Mouse (Mus musculus): ENCODE measurements around the gene Prkci. TPM values are rescaled to one million over a fixed set of nuclear protein-coding genes. Genes with fewer than 3 reads are reported as not detected.
A peak's percentile ranks its signal among the peaks of the same experiment; 100 is the strongest.

The Prkci gene
- polyA plus RNA-seq, 1 experiment, result 0.10 TPM

DNA sequence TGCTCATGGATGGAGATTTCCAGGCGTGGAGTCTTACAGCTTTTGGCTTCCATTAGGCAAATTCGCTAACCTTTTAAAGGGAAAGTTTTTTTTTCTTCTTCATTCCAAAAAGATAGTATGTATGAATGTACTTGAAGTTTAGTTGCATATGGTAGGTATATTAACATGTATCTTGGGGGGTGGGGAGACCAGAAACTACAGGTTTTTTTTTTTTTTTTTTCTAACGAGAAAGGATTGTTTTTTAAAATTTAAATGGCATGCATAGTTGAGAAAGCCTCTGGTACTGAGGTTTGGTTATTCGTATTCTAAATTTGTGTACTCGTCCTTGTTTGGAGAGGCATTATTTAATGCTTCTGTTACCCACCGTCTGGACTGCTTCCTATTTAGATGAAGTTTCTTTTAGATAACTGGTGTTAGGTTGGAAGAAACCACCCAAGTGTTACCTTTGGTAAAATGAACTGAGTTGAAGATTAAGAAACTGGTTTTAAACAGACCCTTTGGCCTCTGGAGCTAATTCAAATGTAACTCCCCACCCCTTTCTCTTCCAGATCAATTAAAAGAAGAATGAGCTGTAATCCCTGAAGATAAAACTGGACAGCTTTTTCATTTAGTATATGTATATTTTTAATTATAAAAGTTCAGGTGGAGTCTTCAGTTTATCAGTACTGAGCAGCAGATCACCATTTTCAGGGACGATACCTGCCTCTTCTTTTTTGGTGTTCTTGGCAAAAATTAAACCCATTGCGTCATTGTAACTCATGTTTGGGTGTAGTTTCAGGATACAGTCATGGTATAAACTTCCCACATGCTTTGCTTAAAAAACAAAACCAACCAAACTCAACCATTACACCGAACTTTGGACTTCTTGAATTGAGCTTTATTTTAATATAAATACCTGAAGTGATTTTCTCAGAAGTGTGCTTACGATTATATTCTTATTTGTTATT, 100.9 kb downstream of the Prkci start:
- peaks cover 10% of the 10 kb centered on the region for H3K36me3 ChIP-seq (ENCODE audit: control insufficient read depth)
- peaks cover 41% of the 10 kb centered on the region for H3K4me1 ChIP-seq (ENCODE audit: control insufficient read depth)
- no peak for TF ChIP-seq TAL1 (IDR thresholded peaks at IDR 0.05; ENCODE audit: low read length)
- TF ChIP-seq GATA1 (IDR thresholded peaks at IDR 0.05; ENCODE audit: low read length), result no peak
- no peaks in the 10 kb centered on the region for H3K9me3 ChIP-seq (ENCODE audit: control insufficient read depth, low read length)
- peaks cover 15% of the 10 kb centered on the region for H3K27me3 ChIP-seq (ENCODE audit: control insufficient read depth)
- peak overlapping the region; percentile 81 for H3K4me3 ChIP-seq (replicated peaks)

- Histone ChIP-seq H3K27me3 (ENCODE audit: control insufficient read depth) (peaks cover 15% of the 10 kb centered on the region), H3K36me3 (ENCODE audit: control insufficient read depth) (peaks cover 10% of the 10 kb centered on the region), H3K4me3 (replicated peaks) (no peak overlapping the region), H3K4me1 (ENCODE audit: control insufficient read depth) (peaks cover 33% of the 10 kb centered on the region), H3K9me3 (ENCODE audit: control insufficient read depth, low read length) (no peaks in the 10 kb centered on the region)
- no peak for TF ChIP-seq GATA1 (IDR thresholded peaks at IDR 0.05; ENCODE audit: low read length)
- no peak for TF ChIP-seq TAL1 (IDR thresholded peaks at IDR 0.05; ENCODE audit: low read length)
These were observed 101.7 kb downstream of the Prkci start for GRCm38 (mm10) chr3:31097102-31097720.

GRCm38 (mm10) chr3:31097976-31098375, 102.4 kb downstream of the Prkci start:
- Histone ChIP-seq H3K9me3 (ENCODE audit: control insufficient read depth, low read length) (no peaks in the 10 kb centered on the region), H3K27me3 (ENCODE audit: control insufficient read depth) (peaks cover 15% of the 10 kb centered on the region), H3K4me3 (replicated peaks) (no peak overlapping the region), H3K36me3 (ENCODE audit: control insufficient read depth) (peaks cover 10% of the 10 kb centered on the region), H3K4me1 (ENCODE audit: control insufficient read depth) (peaks cover 30% of the 10 kb centered on the region)
- TF ChIP-seq TAL1 (IDR thresholded peaks at IDR 0.05; ENCODE audit: low read length), result no peak
- no peak for TF ChIP-seq GATA1 (IDR thresholded peaks at IDR 0.05; ENCODE audit: low read length)

GRCm38 (mm10) chr3:31098556-31098955, 103.0 kb downstream of the Prkci start:
- peaks cover 24% of the 10 kb centered on the region for H3K4me1 ChIP-seq (ENCODE audit: control insufficient read depth)
- no peaks in the 10 kb centered on the region for H3K9me3 ChIP-seq (ENCODE audit: control insufficient read depth, low read length)
- H3K27me3 ChIP-seq (ENCODE audit: control insufficient read depth), result peaks cover 13% of the 10 kb centered on the region
- TF ChIP-seq GATA1 (IDR thresholded peaks at IDR 0.05; ENCODE audit: low read length) (peak; percentile 30; the same call in 1 of the 2 replicates), TAL1 (IDR thresholded peaks at IDR 0.05; ENCODE audit: low read length) (no peak)
- peaks cover 10% of the 10 kb centered on the region for H3K36me3 ChIP-seq (ENCODE audit: control insufficient read depth)
- no peak overlapping the region for H3K4me3 ChIP-seq (replicated peaks)

DNA sequence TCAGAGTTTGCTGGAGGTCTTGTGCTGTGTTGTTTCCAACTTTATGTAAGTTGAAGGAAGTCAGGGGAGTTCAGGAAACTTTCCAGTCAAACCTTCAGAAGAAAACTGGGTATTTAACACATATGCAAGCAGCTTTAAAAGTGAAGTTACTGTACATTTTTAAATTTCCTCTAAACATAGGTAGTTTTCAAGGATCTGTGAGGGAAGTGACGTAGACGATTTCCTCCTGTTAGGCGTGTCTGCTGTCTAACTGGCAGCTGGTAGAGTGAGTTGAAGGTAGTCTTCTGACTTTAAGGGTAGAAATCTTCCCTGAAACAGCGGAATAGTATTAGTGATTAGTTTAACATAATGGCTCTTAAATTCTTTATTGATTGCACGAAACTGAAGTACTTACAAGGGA, 104.5 kb downstream of the Prkci start:
- TF ChIP-seq TAL1 (IDR thresholded peaks at IDR 0.05; ENCODE audit: low read length), result no peak
- no peak for TF ChIP-seq GATA1 (IDR thresholded peaks at IDR 0.05; ENCODE audit: low read length)
- peaks cover 13% of the 10 kb centered on the region for H3K27me3 ChIP-seq (ENCODE audit: control insufficient read depth)
- peaks cover 21% of the 10 kb centered on the region for H3K4me1 ChIP-seq (ENCODE audit: control insufficient read depth)
- H3K4me3 ChIP-seq (replicated peaks), result no peak overlapping the region
- peaks cover 10% of the 10 kb centered on the region for H3K36me3 ChIP-seq (ENCODE audit: control insufficient read depth)
- no peaks in the 10 kb centered on the region for H3K9me3 ChIP-seq (ENCODE audit: control insufficient read depth, low read length)

DNA sequence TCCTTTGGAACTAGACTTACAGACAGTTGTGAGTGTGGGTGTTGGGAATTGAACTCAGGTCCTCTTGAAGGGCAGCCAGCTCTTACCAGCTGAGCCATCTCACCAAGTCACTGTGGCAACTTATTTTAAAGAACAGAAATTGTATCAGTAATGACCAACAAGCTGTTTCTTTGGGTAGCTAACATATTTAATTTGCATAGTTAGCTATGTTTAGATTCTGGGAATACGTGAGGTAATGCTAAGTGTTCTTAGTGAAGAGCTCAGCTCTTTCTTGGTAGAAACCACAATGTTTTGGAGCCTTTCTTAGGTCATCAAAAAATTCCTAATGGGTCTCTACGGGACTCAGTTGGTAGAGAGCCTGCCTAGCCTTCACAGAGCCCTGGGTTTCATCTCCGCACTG, 105.3 kb downstream of the Prkci start:
- Histone ChIP-seq H3K36me3 (ENCODE audit: control insufficient read depth) (peaks cover 10% of the 10 kb centered on the region), H3K4me1 (ENCODE audit: control insufficient read depth) (peaks cover 14% of the 10 kb centered on the region), H3K9me3 (ENCODE audit: control insufficient read depth, low read length) (no peaks in the 10 kb centered on the region), H3K27me3 (ENCODE audit: control insufficient read depth) (peaks cover 6% of the 10 kb centered on the region), H3K4me3 (replicated peaks) (no peak overlapping the region)
- TF ChIP-seq TAL1 (IDR thresholded peaks at IDR 0.05; ENCODE audit: low read length) (no peak), GATA1 (IDR thresholded peaks at IDR 0.05; ENCODE audit: low read length) (no peak)

Other genes starting within 250 kb of the Prkci start
- not detected in 2 replicates for gene Samd7, start 249.5 kb upstream of the Prkci start, polyA plus RNA-seq (2012)
- gene Sec62, start 202.9 kb upstream of the Prkci start, polyA plus RNA-seq (2012), result 9.4 and 10.1 TPM in 2 replicates
- gene Gpr160, start 139.8 kb upstream of the Prkci start, polyA plus RNA-seq (2012), result 0.01 TPM in 1 of 2 replicates, not detected in the other
- gene Phc3, start 26.3 kb upstream of the Prkci start, polyA plus RNA-seq (2012), result 0.08 and 0.09 TPM in 2 replicates
- 0.15 and 0.19 TPM in 2 replicates for gene Skil, start 99.3 kb downstream of the Prkci start, polyA plus RNA-seq (2012)
- gene Cldn11, start 154.2 kb downstream of the Prkci start, polyA plus RNA-seq (2012), result not detected in 2 replicates

All from erythroblast, embryonic 14.5 days (primary cell).